Mouse (Mus musculus): Measurements from ENCODE around the gene Sstr2.

Sstr2 gene

DNA sequence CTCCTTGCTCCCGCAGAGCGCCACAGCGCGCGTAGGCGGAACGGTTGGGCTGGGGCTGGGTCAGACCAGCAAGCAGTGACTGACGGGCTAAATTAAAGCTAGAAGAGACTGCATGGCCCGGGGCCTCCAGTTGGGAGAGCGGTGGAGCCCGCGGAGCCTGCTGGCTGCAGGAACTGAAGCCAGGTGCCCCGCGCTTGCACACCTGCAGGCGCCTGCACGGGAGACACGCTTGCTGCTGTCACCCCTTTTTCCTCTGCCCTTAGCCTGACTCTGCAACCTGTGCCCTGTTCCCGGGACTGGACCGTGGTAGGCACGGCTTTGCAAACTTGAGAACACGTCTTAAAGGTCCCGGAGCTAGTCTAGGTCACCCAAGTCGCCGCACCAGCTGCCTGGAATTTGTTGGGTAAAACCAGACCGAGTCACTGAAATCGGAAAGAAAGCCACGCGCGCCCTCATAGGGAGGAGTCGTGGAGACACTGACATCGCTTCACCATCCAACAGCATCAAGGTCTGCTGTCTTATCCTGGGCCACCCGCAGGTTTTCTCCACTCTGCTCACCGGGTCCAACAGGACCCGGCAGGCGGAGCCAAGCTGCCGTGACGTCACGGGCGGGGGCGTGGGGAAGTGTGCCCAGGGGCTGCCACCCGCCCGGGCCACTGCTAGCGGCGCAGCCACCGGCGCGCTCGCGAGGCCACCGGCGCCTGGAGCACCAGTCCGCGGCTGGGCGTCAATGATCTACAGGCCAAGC lies at the start of gene Sstr2:
Sstr2 (plus strand) TSS at position 671 of the 748 bp plus-strand sequence.
- peak; percentile 84 for DNase-seq (ENCODE audit: low spot score)

GRCm38 (mm10) chr11:113571616-113572015 lies 47.5 kb upstream of the Sstr2 start:
- no peak for DNase-seq (ENCODE audit: low spot score)

- no peak for DNase-seq (ENCODE audit: low spot score)
Observed at GRCm38 (mm10) chr11:113572641-113573040, 46.5 kb upstream of the Sstr2 start.

GRCm38 (mm10) chr11:113577221-113577620 lies 41.9 kb upstream of the Sstr2 start:
- no peak for DNase-seq (ENCODE audit: low spot score)

DNA sequence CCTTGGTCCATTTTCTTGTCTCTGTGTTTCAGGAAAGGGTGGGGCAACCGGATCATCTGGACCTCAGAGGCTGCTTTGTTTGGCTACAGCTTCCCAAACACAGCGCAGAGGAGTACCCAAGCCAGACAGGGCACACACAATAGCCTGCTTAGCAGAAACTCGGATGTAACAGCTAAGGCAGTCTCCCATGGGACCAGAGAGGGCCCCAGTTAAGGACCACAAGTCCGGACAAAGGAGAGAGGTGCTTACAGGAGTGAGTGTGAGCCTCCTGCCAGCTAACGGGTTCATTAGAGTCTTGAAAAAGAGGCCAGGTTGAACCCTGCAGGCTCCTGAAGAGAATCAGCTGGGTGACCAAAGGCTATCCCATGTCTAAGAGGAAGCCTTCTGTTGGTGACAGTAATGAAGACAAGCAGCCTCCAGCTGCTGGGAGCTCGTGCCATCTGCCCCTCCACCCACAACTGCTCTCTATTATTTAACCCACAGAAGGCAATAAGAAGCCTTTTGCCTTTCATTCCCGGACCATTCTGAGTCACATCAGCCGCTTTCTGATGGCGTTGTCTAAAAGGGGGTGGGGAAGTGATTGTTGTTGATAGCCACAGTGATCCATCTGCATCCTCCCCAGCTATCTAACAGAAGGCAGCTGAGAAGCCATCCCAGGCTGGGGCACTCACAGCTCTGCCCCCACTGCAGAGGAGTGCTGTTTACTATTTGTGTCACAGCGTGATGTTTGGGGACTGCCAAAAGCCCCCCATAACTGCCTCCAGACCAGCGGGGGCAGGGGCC lies 35.1 kb upstream of the Sstr2 start:
- DNase-seq (ENCODE audit: low spot score), result peak; percentile 64

DNA sequence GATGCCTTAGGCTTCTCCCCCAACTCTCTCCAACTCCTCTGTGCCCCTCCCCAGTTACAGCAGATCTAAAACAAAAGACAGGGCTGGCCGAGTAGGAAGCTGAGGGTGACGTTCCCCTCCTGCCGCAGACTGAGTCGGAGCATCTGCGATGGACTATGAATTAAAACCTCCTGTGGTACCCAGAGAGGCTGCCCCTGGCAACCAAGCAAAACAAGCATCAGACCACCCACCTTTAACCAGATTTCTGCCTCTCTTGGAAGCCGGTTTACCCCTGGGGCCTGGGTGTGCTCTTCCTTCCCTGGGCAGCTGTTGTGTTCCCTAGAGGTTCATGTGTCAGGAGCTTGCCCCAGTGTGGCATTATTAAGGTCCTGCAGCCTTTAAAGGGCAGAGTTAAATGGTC lies 32.7 kb upstream of the Sstr2 start:
- no peak for DNase-seq (ENCODE audit: low spot score)

GRCm38 (mm10) chr11:113588936-113589335 lies 30.2 kb upstream of the Sstr2 start:
- no peak for DNase-seq (ENCODE audit: low spot score)

DNA sequence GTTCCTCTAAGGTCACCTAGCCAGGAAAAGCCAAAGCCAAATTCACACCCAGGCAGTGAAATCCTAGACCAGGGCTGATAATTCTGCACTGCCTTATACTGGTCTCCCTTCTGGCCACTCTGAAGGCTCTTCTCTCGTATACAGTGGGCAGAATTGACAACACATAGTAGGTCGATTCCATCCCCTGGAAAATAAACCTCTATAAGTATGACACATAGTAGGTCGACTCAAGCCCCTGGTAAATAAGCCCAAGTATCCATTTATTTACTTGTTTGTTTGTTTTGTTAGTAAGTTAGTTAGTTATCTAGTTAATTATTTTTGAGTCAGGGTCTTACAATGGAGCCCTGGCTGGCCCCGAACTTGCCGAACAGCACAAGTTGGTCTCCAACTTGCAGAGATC lies 24.0 kb upstream of the Sstr2 start:
- no peak for DNase-seq (ENCODE audit: low spot score)

GRCm38 (mm10) chr11:113597632-113598031 lies 21.5 kb upstream of the Sstr2 start:
- no peak for DNase-seq (ENCODE audit: low spot score)

DNA sequence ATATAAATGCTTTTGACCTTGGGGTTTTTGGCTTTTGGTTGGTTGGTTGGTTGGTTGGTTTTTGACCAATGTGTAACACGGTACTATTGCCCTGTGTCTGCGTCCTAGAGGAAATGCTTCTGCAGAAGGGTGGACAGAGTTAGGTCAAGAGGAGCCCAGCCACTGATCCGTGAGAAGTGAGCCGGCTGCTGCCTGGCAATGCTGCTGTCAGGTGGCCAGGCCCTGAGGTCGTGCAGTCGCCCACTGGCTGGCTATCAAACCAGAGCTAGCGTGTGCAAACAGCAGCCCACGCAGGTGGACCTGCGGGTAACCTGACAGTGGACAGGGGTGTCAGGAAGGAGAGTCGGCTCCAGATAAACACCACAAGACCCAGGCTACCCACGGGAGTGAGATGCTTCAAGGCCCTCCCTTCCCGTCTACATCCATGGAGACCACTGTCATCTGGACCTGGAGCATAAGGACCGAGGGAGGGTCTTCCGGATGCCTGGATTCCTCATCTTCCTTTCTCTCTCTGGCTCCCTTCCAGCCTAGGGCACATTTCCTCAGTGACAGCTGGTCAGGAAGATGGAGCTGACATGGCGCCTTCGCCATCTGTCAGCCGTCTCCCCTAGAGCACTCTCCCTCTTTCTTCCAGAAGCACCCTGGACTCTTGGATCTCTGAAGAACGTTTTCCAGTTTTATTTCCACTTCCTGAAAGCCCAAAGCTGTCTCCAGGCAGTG lies 18.5 kb upstream of the Sstr2 start:
- DNase-seq (ENCODE audit: low spot score), result no peak

- DNase-seq (ENCODE audit: low spot score), result no peak
Observed at GRCm38 (mm10) chr11:113601616-113602343, 17.4 kb upstream of the Sstr2 start.

DNA sequence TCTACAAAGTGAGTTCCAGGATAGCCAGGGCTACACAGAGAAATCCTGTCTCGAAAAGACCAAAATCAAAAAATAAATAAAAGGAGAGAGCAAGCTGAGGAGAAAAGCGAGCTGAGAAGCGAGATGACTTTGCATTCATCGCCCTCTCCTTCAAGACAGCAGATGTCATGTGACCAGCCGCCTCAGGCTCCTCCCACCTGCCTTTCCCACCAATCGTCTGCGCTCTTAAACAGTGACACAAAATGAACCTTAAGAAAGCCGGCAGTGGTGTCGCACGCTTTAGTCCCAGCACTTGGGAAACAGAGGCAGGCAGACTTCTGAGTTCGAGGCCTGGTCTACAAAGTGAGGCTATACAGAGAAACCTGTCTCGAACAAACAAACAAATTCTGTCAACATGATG lies 11.6 kb upstream of the Sstr2 start:
- DNase-seq (ENCODE audit: low spot score), result no peak

GRCm38 (mm10) chr11:113609581-113609980 lies 9.6 kb upstream of the Sstr2 start:
- DNase-seq (ENCODE audit: low spot score), result no peak

- DNase-seq (ENCODE audit: low spot score), result no peak
Observed at GRCm38 (mm10) chr11:113610266-113610665, 8.9 kb upstream of the Sstr2 start.

- no peak for DNase-seq (ENCODE audit: low spot score)
Observed at GRCm38 (mm10) chr11:113611112-113611646, 8.0 kb upstream of the Sstr2 start.

DNA sequence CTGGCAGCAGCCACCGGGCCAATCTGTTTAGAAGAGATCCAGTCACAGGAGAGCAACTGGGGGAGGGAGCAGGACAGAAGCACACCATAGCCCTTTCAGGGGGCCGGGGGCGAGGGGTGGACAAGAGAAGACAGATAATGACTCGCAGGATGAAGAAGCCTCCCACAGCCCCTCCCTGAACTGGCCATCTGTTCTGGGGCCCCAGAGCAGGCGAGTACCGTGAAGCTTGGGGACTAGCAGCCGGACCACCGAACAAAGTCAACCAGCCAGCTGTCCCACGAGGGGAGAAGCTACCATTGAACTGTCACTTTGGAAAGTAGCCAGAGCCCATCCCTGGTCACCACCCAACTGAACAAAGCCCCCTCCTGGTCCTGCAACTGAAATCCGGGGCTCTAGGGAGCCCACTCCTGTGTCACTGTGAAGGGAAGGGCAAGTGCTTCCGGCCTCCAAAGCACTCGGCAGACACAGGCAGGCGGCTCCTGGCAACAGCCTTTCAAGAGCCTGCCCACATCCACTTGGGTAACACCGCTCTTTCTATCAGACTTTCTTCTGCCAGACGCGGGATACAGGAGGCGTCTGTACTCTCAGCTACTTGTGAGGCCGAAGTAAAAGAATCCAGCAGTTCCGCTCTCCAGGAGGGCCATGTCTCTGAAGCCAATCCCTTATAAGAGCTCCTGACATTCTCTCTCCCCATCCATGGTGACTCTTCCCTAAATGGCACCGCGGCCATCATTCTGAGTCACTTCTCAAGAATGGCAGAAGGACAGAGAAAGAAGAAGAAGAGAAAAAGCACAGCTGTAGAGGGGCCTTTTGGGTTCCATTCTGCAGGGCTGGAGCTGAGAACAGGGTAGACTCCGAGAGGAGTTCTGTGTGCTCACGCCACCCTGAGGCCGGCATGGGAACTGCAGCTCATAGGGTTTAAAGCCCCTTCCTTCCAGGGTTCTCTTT lies 7.2 kb upstream of the Sstr2 start:
- peak; percentile 82 for DNase-seq (ENCODE audit: low spot score)

GRCm38 (mm10) chr11:113614476-113614875 lies 4.7 kb upstream of the Sstr2 start:
- no peak for DNase-seq (ENCODE audit: low spot score)

DNA sequence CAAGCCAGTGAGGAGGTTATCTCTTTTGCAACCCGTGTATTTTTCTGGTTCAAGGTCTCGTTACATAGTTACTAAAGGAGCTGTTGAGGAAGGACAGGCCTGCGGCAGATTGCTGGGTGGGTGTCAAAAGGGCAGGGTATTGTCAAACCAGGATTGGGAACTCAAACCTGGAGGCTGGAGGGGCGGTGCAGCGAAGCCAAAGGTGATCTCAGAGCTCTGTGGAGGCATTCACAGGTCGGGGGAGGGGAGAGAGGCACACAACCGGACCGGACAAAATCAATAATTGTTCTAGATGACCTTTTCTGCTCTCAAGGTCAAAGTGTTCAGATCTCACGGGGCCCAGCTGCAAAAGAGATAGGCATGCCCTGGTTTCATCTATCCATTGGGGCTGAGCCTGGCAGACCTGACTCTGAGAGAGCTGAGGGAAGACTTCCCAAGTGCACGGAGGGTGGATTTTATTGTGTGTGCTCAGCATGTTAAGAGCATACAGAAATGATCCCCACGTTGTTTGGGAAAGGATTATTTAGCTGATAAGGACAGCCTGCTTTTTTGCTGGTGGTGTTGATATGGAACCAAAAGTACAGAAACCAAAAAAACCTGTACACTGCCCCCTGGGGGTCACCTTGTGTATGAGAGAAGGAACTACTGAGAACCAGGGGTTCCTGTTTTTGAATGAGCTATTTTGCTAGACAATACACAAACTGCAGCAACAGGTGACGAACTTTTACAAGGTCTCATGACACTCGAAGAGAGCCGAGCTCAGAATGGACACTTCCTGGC lies 1.8 kb upstream of the Sstr2 start:
- peak; percentile 89 for DNase-seq (ENCODE audit: low spot score)

DNA sequence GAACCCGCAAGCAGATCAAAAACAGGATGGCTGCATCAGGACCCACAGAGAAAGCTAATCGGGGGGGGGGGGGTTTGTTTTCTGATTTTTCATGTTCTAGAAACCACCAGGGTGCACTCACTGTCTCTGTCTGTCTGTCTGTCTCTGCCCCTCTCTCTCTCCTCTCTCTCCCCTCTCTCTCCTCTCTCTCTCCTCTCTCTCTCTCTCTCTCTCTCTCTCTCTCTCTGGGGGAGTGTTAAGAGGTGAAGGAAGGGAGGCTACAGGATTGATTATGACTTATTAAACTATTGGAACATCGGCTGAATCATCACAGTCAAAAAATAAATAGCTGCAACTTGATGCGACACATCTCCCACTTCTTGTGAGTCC lies 855 bp upstream of the Sstr2 start:
- DNase-seq (ENCODE audit: low spot score), result no peak
